Mouse (Mus musculus) bone marrow macrophage, adult 2 months (primary cell): ENCODE data around the gene Gstcd.

Experiments
- CTCF ChIP-seq: IDR thresholded peaks from 2 replicates; pipeline ENCODE4 v1.5.1; 2012; ENCODE audit warnings: low read depth, mild to moderate bottlenecking, low read length, moderate library complexity
- POLR2A ChIP-seq: IDR thresholded peaks from 2 replicates; pipeline ENCODE4 v1.6.1; 2012; ENCODE audit warnings: mild to moderate bottlenecking, low read depth, low read length, borderline replicate concordance

DNA sequence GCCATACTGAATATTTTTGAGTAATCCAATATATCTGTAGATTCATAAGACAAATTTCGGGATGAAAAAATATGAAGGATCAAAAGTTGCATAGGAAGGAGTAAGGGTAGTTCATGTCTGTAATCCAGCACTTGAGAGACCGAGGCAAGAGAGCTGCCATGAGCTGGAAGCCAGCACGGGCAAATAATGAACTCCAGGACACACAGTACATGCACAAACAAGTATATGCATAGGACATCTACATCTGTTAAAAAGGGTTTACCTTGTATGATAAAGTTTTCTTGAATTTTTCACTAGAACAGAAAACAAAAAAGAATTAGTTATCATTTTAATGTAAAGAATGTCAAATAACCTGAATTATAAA lies 95.9 kb downstream of the Gstcd start:
- TF ChIP-seq POLR2A (no peak), CTCF (no peak)
